Mouse (Mus musculus) stomach, postnatal 0 days (tissue): ENCODE measurements around the gene Nrxn3.

Experiments
- CTCF ChIP-seq: IDR thresholded peaks from 2 replicates; pipeline ENCODE4 v1.5.1; 2016; ENCODE audit warnings: antibody characterized with exemption, low read depth, mild to moderate bottlenecking, moderate library complexity
- EP300 ChIP-seq: optimal IDR thresholded peaks from 2 replicates; pipeline ENCODE3; 2016; ENCODE audit warnings: antibody characterized with exemption

- no peak for TF ChIP-seq CTCF
- TF ChIP-seq EP300, result no peak
These were observed 654.5 kb downstream of the Nrxn3 start for GRCm38 (mm10) chr12:89377051-89377643.
